Mouse (Mus musculus) bone marrow macrophage, adult 2 months (primary cell): ENCODE measurements around the gene Cst3.

Experiments
- CTCF ChIP-seq: IDR thresholded peaks from 2 replicates; pipeline ENCODE4 v1.5.1; 2012; ENCODE audit warnings: low read depth, mild to moderate bottlenecking, low read length, moderate library complexity
- POLR2A ChIP-seq: IDR thresholded peaks from 2 replicates; pipeline ENCODE4 v1.6.1; 2012; ENCODE audit warnings: mild to moderate bottlenecking, low read depth, low read length, borderline replicate concordance

- TF ChIP-seq CTCF (no peak), POLR2A (no peak)
These were observed 3.7 kb upstream of the Cst3 start for GRCm38 (mm10) chr2:148879199-148879598.
